Mouse (Mus musculus): ENCODE results near the gene Dock8.
"Not testable (repeated sequence)": the region's sequence is repeated elsewhere in the genome, so short reads cannot be mapped to it uniquely, and the experiment has no call there.

Dock8 gene

DNA sequence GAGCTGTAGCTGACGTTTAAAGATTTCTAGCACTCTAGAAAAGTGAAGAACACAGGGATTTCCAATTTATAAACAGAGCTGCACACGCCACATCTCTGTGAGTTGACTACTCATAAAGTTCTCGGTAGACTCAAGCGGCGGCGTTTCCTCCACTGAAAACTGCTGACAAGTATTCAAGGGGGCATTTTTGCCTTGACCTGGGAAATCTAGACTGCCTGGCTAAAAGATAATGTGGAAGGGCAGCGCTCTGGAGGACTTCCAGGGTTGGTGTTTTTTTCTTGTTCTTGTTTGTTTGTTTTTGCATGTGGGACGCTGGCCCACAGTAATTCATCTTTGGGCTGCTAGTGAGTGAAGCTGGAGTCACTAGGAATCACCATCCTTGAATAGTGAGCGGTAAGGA, 819 bp downstream of the Dock8 start:
- peak; percentile 40 for DNase-seq

- no peak for DNase-seq
Observed at GRCm38 (mm10) chr19:25002032-25002431, 2.7 kb downstream of the Dock8 start.

DNA sequence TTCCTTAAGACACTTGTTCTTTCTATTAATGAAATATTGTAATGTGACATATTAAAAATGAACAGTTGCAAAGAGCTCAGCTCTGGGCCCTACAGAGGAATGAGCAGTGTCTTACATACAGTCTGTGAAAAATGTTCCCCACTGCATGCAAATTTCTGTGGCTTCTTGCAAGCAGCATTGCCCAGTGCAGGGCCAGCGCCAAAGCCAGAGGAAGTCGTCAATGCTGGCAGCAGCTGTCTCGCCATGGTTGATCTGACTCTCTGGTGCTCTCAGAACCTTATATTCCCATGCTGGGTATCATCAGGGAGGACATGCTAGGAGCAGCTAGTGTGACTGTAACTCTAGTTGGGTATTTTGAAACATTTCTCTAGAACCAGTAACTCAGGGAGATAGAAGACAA, 3.5 kb downstream of the Dock8 start:
- DNase-seq = no peak

- DNase-seq = no peak
Observed at GRCm38 (mm10) chr19:25003810-25004209, 4.5 kb downstream of the Dock8 start.

DNA sequence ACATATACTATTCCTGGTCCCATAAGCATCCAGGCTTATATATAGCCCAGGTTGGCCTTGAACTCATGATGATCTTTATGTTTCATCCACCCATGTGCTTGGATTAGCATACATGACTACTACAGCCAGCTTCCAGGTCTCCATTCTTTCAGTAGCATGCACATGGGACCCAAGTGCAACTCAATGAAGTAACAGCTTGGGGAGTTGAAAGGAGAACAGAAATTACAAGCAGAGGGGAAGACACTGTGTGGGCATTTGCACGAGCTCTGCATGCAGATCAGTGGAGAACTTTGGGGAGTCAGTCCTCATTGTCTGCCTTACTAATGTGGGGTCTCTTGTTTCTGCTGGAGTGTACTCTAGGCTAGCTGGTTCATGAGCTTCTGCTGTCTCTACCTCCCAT, 7.4 kb downstream of the Dock8 start:
- no peak for DNase-seq

GRCm38 (mm10) chr19:25008509-25008908, 9.2 kb downstream of the Dock8 start:
- no peak for DNase-seq

- no peak for DNase-seq
Observed at GRCm38 (mm10) chr19:25022766-25023165, 23.4 kb downstream of the Dock8 start.

DNA sequence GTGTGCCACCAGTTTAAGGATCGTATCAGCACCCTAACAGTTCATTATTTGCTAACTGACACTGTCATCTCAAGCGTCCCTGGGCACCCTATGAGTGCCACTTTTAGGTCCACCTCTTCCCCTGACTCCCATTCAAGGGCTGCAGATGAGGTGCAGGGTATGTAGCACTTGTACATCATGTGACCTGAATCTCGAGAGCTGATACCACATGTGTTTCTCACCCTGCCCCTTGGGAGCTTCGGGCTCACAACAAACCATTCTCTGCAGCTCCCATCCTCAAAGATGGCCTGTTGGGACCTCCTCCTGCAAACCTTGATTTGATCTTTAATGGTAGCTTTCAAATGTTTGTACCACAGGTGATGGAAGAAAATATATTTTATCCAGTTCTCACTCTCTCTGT, 32.4 kb downstream of the Dock8 start:
- no peak for DNase-seq

DNA sequence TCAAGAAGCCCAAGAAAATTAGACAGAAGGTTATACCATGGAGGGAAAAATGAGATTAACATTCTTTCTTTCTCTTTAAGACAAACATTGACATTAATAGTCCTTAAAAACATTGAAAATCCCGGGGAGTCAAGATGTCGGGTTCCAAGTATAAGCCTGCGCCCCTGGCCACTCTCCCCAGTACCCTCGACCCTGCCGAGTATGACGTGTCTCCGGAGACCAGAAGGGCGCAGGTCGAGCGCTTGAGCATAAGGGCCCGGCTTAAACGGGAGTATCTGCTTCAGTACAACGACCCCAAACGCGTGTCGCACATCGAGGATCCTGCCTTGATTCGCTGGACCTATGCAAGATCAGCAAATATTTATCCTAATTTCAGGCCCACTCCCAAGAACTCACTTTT, 33.7 kb downstream of the Dock8 start:
- not testable (repeated sequence) for DNase-seq

- peak; percentile 88 for DNase-seq
Observed at GRCm38 (mm10) chr19:25035825-25036224, 36.5 kb downstream of the Dock8 start.

DNA sequence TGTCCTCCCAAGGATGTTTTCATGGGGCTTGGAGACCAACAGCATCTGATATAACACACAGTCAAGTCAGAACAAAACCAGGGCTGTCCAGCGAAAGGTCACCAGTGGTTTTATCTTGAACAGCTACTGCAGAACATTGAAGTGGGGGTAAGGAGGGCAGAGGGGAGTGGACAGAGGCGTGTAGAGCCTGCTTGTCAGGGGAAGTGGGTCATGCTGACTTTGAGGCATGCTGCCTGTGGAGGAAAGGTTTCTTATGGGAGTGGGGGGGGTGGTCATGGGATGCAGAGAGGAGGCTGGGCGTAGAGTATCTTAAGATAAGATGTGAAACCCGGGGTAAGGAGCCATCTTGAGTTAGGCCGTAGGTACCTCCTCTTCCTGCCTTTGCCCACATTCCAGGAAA, 37.5 kb downstream of the Dock8 start:
- DNase-seq = peak; percentile 33

DNA sequence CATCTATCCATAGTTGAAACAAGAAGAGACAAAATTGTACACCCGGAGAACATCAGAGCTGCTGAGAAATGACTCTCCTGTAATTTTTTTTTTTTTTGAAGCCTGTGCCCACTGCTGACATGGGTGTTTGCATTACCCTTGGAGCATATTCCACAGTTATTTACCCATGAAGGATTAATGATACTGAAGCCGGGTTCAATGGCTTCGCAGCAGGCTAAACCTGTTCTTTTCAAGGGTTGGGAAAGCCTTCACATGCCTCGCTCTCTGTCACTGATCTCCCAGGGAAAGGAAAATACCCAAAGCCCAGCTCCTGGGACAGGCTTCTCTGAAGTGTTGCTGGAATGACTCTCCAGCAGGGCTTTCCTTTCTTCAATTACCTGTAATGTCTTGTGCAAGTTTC, 37.9 kb downstream of the Dock8 start:
- peak; percentile 35 for DNase-seq

- peak; percentile 26 for DNase-seq
Observed at GRCm38 (mm10) chr19:25038293-25038692, 39.0 kb downstream of the Dock8 start.

- DNase-seq = no peak
Observed at GRCm38 (mm10) chr19:25041209-25041608, 41.9 kb downstream of the Dock8 start.

GRCm38 (mm10) chr19:25042973-25043372, 43.6 kb downstream of the Dock8 start:
- DNase-seq = no peak

DNA sequence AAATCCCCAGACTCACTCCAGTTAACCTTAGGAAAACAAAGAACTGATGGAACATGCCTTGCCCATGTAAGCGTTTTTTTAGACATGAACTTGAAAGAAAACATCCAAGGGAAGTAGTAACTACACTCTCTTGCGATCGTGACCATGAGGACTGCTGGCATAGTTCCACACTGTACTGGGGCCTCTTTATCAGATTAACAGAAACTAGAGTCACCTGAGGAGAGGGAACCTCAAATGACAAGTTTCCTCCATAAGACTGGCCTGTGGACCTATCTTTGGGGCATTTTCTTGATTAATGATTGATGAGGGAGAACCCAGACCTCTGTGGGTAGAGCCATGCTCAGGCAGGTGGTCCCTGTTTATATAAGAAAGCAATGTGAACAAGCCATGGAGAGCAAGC, 44.7 kb downstream of the Dock8 start:
- no peak for DNase-seq

- no peak for DNase-seq
Observed at GRCm38 (mm10) chr19:25052355-25052754, 53.0 kb downstream of the Dock8 start.

DNA sequence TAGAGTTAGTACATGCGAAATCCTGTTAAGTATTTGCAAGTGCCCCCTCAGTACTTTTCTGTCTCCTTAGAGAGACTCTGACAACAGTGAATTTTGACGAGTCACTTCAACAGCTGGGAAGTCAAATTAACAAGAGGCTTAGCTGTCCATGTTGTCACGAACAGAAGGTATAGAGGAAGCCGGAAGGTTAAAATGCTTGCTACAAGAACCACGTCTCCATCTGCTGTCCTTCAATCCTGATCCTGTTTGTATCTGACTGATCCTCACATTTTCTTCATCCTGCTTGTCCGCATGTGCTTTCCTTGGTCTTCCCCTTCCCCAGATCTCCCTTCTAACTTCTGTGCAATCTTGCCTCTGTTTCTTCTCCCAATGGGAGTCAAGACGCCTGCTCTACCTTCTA, 53.8 kb downstream of the Dock8 start:
- no peak for DNase-seq

- no peak for DNase-seq
Observed at GRCm38 (mm10) chr19:25055025-25055424, 55.7 kb downstream of the Dock8 start.

DNA sequence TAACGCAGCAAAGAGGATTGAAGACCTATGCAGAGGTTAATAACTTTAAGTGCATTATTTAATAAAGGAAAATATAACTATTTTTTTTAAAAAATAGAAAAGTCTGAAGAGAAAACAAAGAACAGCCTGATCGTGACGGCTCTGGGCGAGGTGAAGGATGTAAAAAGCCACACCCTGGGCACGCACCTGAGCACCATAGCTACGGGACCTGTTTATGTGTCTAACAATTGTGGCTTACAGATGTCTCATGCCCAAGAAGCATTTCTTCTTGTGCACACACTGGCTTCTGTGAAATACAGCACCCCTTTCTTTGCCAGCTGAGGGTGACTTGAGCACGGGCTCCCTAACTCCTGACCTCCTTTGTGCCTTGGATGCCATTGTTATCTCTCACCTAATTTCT, 56.2 kb downstream of the Dock8 start:
- DNase-seq = no peak

GRCm38 (mm10) chr19:25056224-25056623, 56.9 kb downstream of the Dock8 start:
- no peak for DNase-seq

- no peak for DNase-seq
Observed at GRCm38 (mm10) chr19:25057826-25058225, 58.5 kb downstream of the Dock8 start.

- DNase-seq = no peak
Observed at GRCm38 (mm10) chr19:25059847-25060364, 60.6 kb downstream of the Dock8 start.

GRCm38 (mm10) chr19:25060375-25060774, 61.0 kb downstream of the Dock8 start:
- peak; percentile 23 for DNase-seq

GRCm38 (mm10) chr19:25062188-25062856, 63.0 kb downstream of the Dock8 start:
- DNase-seq = no peak

All from kidney, adult 11 months (tissue).